In genomic region chr10:9013549-9013925, GRCm38 (mm10) we compare ENCODE assay signal across 11 mouse cellular contexts.
DNase-seq lines count a peak whose midpoint lies in the region; ATAC-seq lines count a peak whose summit lies in the region.
"Had no signal": no experiment of that assay in that cellular context is flagged by ENCODE, and none has a peak within 500 bp of the region (broad histone marks: within the 10 kb centered on the region; RNA-seq: fewer than 3 reads in every experiment).

No protein-coding gene starts in this region.

- no peaks in the 10 kb centered on the region; a peak in 1 of 4 replicates for H3K4me1 ChIP-seq in heart, embryonic 14.5 days (ENCODE audit: control insufficient read depth in 2 of 2, insufficient read depth in 2 of 2, low read length in 2 of 2)
- no peaks in the 10 kb centered on the region for H3K4me1 ChIP-seq in heart, embryonic 10.5 days
- H3K4me1 ChIP-seq in hindbrain, embryonic 11.5 days (replicated peaks; ENCODE audit: control insufficient read depth, insufficient read depth, low read length) = no peaks in the 10 kb centered on the region
- H3K4me1 ChIP-seq in hindbrain, embryonic 13.5 days (replicated peaks) = peaks cover 5% of the 10 kb centered on the region; the same call in 1 of the 2 replicates
- peaks cover 7% of the 10 kb centered on the region; the same call in 1 of the 2 replicates for H3K4me1 ChIP-seq in hindbrain, embryonic 15.5 days (replicated peaks)
- peaks cover 5% of the 10 kb centered on the region; the same call in 1 of the 2 replicates for H3K4me1 ChIP-seq in hindbrain, embryonic 10.5 days (replicated peaks)
- H3K4me1 ChIP-seq: forebrain, embryonic 13.5 days had no signal

- H3K36me3 ChIP-seq in heart, embryonic 14.5 days (ENCODE audit: control insufficient read depth, insufficient read depth, low read length) = no peaks in the 10 kb centered on the region
- H3K36me3 ChIP-seq in heart, embryonic 10.5 days = no peaks in the 10 kb centered on the region
- H3K36me3 ChIP-seq in hindbrain, embryonic 11.5 days (ENCODE audit: control insufficient read depth, insufficient read depth, low read length) = no peaks in the 10 kb centered on the region
- no peaks in the 10 kb centered on the region for H3K36me3 ChIP-seq in hindbrain, embryonic 13.5 days
- no peaks in the 10 kb centered on the region for H3K36me3 ChIP-seq in hindbrain, embryonic 15.5 days
- no peaks in the 10 kb centered on the region for H3K36me3 ChIP-seq in hindbrain, embryonic 10.5 days
- H3K36me3 ChIP-seq: embryonic facial prominence, embryonic 13.5 days; embryonic facial prominence, embryonic 15.5 days; forebrain, embryonic 15.5 days had no signal

- 51% methylated on average over 3 of the region's 3 CpGs for WGBS in heart, embryonic 14.5 days
- 72% methylated on average over 3 of the region's 3 CpGs for WGBS in heart, embryonic 10.5 days
- 56% methylated on average over 3 of the region's 3 CpGs for WGBS in hindbrain, embryonic 11.5 days
- WGBS in hindbrain, embryonic 13.5 days = 45% methylated on average over 3 of the region's 3 CpGs
- WGBS in hindbrain, embryonic 15.5 days = 49% methylated on average over 3 of the region's 3 CpGs
- WGBS in hindbrain, embryonic 10.5 days = 76% methylated on average over 3 of the region's 3 CpGs

- H3K27me3 ChIP-seq in heart, embryonic 14.5 days (ENCODE audit: control insufficient read depth, insufficient read depth, low read length) = no peaks in the 10 kb centered on the region
- H3K27me3 ChIP-seq in heart, embryonic 10.5 days (ENCODE audit: insufficient read depth, poor library complexity, severe bottlenecking) = no peaks in the 10 kb centered on the region; the same call in 1 of the 2 replicates
- no peaks in the 10 kb centered on the region for H3K27me3 ChIP-seq in hindbrain, embryonic 11.5 days (ENCODE audit: control insufficient read depth, insufficient read depth, low read length)
- no peaks in the 10 kb centered on the region for H3K27me3 ChIP-seq in hindbrain, embryonic 13.5 days
- H3K27me3 ChIP-seq in hindbrain, embryonic 15.5 days = no peaks in the 10 kb centered on the region
- H3K27me3 ChIP-seq in hindbrain, embryonic 10.5 days (ENCODE audit: insufficient read depth, poor library complexity, severe bottlenecking) = no peaks in the 10 kb centered on the region
- H3K27me3 ChIP-seq: embryonic facial prominence, embryonic 13.5 days; embryonic facial prominence, embryonic 15.5 days; forebrain, embryonic 13.5 days had no signal

- H3K9me3 ChIP-seq in heart, embryonic 14.5 days (ENCODE audit: control insufficient read depth, low read length) = no peaks in the 10 kb centered on the region
- no peaks in the 10 kb centered on the region for H3K9me3 ChIP-seq in heart, embryonic 10.5 days
- H3K9me3 ChIP-seq in hindbrain, embryonic 11.5 days (ENCODE audit: control insufficient read depth, low read length) = no peaks in the 10 kb centered on the region
- no peaks in the 10 kb centered on the region for H3K9me3 ChIP-seq in hindbrain, embryonic 13.5 days
- H3K9me3 ChIP-seq in hindbrain, embryonic 15.5 days = no peaks in the 10 kb centered on the region
- no peaks in the 10 kb centered on the region for H3K9me3 ChIP-seq in hindbrain, embryonic 10.5 days
- H3K9me3 ChIP-seq: embryonic facial prominence, embryonic 13.5 days; embryonic facial prominence, embryonic 15.5 days; forebrain, embryonic 13.5 days; forebrain, embryonic 15.5 days had no signal

- no peak overlapping the region for H3K4me3 ChIP-seq in heart, embryonic 14.5 days (ENCODE audit: control insufficient read depth in 1 of 2, insufficient read depth in 1 of 2, low read depth in 1 of 2, low read length in 2 of 2)
- H3K4me3 ChIP-seq in heart, embryonic 10.5 days = no peak overlapping the region
- no peak overlapping the region for H3K4me3 ChIP-seq in hindbrain, embryonic 11.5 days (ENCODE audit: low read depth, low read length)
- no peak overlapping the region for H3K4me3 ChIP-seq in hindbrain, embryonic 13.5 days
- H3K4me3 ChIP-seq in hindbrain, embryonic 15.5 days = no peak overlapping the region
- no peak overlapping the region for H3K4me3 ChIP-seq in hindbrain, embryonic 10.5 days
- H3K4me3 ChIP-seq: embryonic facial prominence, embryonic 13.5 days; embryonic facial prominence, embryonic 15.5 days; forebrain, embryonic 13.5 days; forebrain, embryonic 15.5 days had no signal

- no peak overlapping the region for H3K4me2 ChIP-seq in heart, embryonic 14.5 days (ENCODE audit: low read length)
- H3K4me2 ChIP-seq in hindbrain, embryonic 11.5 days (replicated peaks; ENCODE audit: low read depth, low read length) = no peak overlapping the region
- H3K4me2 ChIP-seq in hindbrain, embryonic 13.5 days = no peak overlapping the region
- no peak overlapping the region for H3K4me2 ChIP-seq in hindbrain, embryonic 15.5 days
- H3K4me2 ChIP-seq: embryonic facial prominence, embryonic 13.5 days; embryonic facial prominence, embryonic 15.5 days; forebrain, embryonic 13.5 days; forebrain, embryonic 15.5 days had no signal

- no peak for DNase-seq in heart, embryonic 10.5 days (ENCODE audit: low spot score)
- peak; percentile 18 for DNase-seq in hindbrain, embryonic 11.5 days (ENCODE audit: low spot score)
- no peak for DNase-seq in hindbrain, embryonic 10.5 days (ENCODE audit: low spot score)
- DNase-seq in frontal cortex, postnatal 36 days (ENCODE audit: low spot score in 2 of 2) = no peak

- H3K27ac ChIP-seq in heart, embryonic 14.5 days (replicated peaks in 1 of 2; ENCODE audit: control insufficient read depth in 1 of 2, insufficient read depth in 1 of 2, low read depth in 2 of 2, low read length in 2 of 2) = peak overlapping the region; percentile 20 to 42; a peak in 1 of 4 replicates
- H3K27ac ChIP-seq in heart, embryonic 10.5 days = no peak overlapping the region
- no peak overlapping the region for H3K27ac ChIP-seq in hindbrain, embryonic 11.5 days (ENCODE audit: low read depth, low read length)
- no peak overlapping the region for H3K27ac ChIP-seq in hindbrain, embryonic 13.5 days
- H3K27ac ChIP-seq in hindbrain, embryonic 15.5 days (replicated peaks) = no peak overlapping the region
- no peak overlapping the region for H3K27ac ChIP-seq in hindbrain, embryonic 10.5 days
- H3K27ac ChIP-seq: embryonic facial prominence, embryonic 13.5 days; embryonic facial prominence, embryonic 15.5 days; forebrain, embryonic 13.5 days; forebrain, embryonic 15.5 days had no signal

- no peak overlapping the region for H3K9ac ChIP-seq in heart, embryonic 14.5 days (ENCODE audit: low read length)
- no peak overlapping the region for H3K9ac ChIP-seq in hindbrain, embryonic 11.5 days (ENCODE audit: low read depth, low read length)
- H3K9ac ChIP-seq in hindbrain, embryonic 13.5 days = no peak overlapping the region
- H3K9ac ChIP-seq in hindbrain, embryonic 15.5 days = no peak overlapping the region
- H3K9ac ChIP-seq: embryonic facial prominence, embryonic 13.5 days; embryonic facial prominence, embryonic 15.5 days; forebrain, embryonic 13.5 days; forebrain, embryonic 15.5 days had no signal

- ATAC-seq in heart, embryonic 14.5 days (ENCODE audit: insufficient number of reproducible peaks, insufficient read depth, low FRiP score, low read depth) = no peak
- ATAC-seq in hindbrain, embryonic 11.5 days (ENCODE audit: low FRiP score) = peak; percentile 67
- ATAC-seq in hindbrain, embryonic 13.5 days (ENCODE audit: low FRiP score) = no peak
- peak; percentile 42; the same call in 1 of the 2 replicates for ATAC-seq in hindbrain, embryonic 15.5 days (ENCODE audit: low FRiP score, low read depth)

Comparison
In these comparisons a context has a peak if more than half of its experiments do, and no peak if none do; other contexts are left out.
1. ATAC-seq: peak in hindbrain, embryonic 11.5 days (single experiment) and hindbrain, embryonic 15.5 days (single experiment); none in heart, embryonic 14.5 days (single experiment) and hindbrain, embryonic 13.5 days (single experiment).
2. H3K27ac ChIP-seq: peak in heart, embryonic 14.5 days (2 of 2); none in heart, embryonic 10.5 days (single experiment), hindbrain, embryonic 11.5 days (single experiment), hindbrain, embryonic 13.5 days (single experiment), hindbrain, embryonic 15.5 days (single experiment) and hindbrain, embryonic 10.5 days (single experiment).